Mouse (Mus musculus) kidney, adult 2 months (tissue): Measurements from ENCODE around the gene Dicer1. TPM values are rescaled to one million over a fixed set of nuclear protein-coding genes. Genes with fewer than 3 reads are reported as not detected.

Experiments used
- DNase-seq: peaks from one replicate; pipeline ENCODE4 v3.0.0; 2021
- H3K27ac ChIP-seq: fragments of 200-500 bp; 2 replicates; pipeline ENCODE4 v1.5.1; 2012; ENCODE audit warnings: low read depth, low read length, control low read depth, inconsistent platforms; ENCODE audit not compliant: insufficient read depth
- H3K27me3 ChIP-seq: fragments of 200-500 bp; replicated peaks from 2 replicates; pipeline ENCODE4 v1.6.1; 2012; ENCODE audit warnings: mild to moderate bottlenecking, moderate library complexity, low read length, inconsistent platforms; ENCODE audit not compliant: control insufficient read depth, insufficient read depth
- H3K36me3 ChIP-seq: fragments of 200-500 bp; 2 replicates; pipeline ENCODE4 v1.6.1; 2012; ENCODE audit warnings: mild to moderate bottlenecking, moderate library complexity, low read length, inconsistent platforms; ENCODE audit not compliant: control insufficient read depth, insufficient read depth
- H3K4me1 ChIP-seq: fragments of 200-500 bp; 2 replicates; pipeline ENCODE4 v1.6.1; 2011; ENCODE audit warnings: low read length; ENCODE audit not compliant: control insufficient read depth, insufficient read depth
- H3K4me3 ChIP-seq: fragments of 200-500 bp; 2 replicates; pipeline ENCODE4 v1.5.1; 2011; ENCODE audit warnings: mild to moderate bottlenecking, low read depth, low read length, control low read depth; ENCODE audit not compliant: insufficient read depth
- CTCF ChIP-seq: fragments of 200-500 bp; conservative IDR thresholded peaks from 2 replicates; pipeline ENCODE4 v1.5.1; 2011; ENCODE audit warnings: low read depth, mild to moderate bottlenecking, control low read depth, low read length, moderate library complexity, mixed read lengths; ENCODE audit not compliant: insufficient read depth, insufficient read length
- POLR2A ChIP-seq: fragments of 200-500 bp; IDR thresholded peaks from one replicate; pipeline ENCODE4 v1.6.1; 2011; ENCODE audit warnings: low read depth, low read length, control low read depth
- WGBS: fragments of 180-500 bp; shearing (Covaris S2); methylation state at CpG from one replicate; pipeline ENCODE4 v1.1.7; 2018; 5-methylcytosine and 5-hydroxymethylcytosine counted together
- polyA plus RNA-seq: library from polyadenylated mRNA; depleted of rRNA; stranded (reverse); fragments of >200 nt; gene quantifications from 2 replicates; pipeline ENCODE4 v1.2.3, GENCODE M21; 2012; rRNA removed

Gene Dicer1
- 8.3 and 9.0 TPM in 2 replicates for polyA plus RNA-seq

DNA sequence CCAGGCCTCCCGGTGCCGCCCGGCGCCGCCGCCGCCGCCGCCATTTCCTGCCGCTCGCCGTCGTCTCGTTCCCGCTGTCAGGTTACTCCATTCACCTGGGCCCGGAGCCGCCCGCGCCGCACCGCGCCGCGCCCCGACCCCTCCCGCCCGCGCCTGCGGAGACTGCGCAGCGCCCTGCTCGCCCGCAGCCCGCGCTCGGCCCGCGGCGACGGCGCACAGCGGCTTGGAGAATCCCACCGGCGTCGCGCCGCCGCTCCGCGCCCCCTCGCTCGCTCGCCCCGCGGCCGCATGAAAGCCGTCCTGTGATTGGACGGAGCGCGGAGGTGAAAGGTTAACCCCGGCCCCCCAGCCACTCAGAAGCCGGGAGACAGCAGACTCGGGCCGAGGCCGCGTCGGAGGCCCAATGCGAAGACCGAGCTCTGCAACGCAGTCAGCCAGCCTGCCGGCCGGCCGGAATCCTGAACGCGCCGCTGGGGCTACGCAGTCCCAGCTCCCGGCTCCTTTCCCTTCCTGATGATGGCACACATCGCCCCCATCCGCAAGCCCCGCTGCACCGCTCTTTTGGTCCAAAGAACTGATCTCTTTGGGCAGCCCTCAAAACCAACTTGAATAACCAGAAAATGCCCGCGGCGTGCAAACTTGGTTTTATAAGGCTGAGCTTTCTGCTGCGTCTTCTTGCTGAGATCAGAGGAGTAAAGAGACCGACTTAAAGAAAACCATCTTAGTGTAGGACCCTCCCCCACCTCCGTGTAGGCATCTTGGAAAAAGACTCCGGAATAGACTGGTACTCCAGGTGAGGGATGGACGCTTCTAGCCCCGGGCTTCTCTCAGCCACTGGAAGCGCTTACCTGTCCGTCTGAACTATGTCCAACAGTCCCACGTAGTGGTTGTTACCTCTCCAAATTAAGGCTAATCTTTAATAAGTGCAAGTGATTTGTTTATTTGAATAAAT lies at the start of gene Dicer1:
Dicer1 (minus strand) TSS at position 139 of the 952 bp plus-strand sequence.
- H3K36me3 ChIP-seq: no peaks in the 10 kb centered on the region
- H3K4me1 ChIP-seq: peaks cover 17% of the 10 kb centered on the region; the same call in 1 of the 2 replicates
- H3K27me3 ChIP-seq: no peaks in the 10 kb centered on the region
- H3K4me3 ChIP-seq: peak within 1 kb of the TSS; percentile 78
- peak; percentile 98 for DNase-seq
- peak within 1 kb of the TSS; percentile 76 for H3K27ac ChIP-seq
- WGBS: 1% methylated on average over 71 of the region's 94 CpGs
- 0 out of 2 replicates have a peak, but pooled peaks have one; percentile 1 for TF ChIP-seq CTCF
- peak; percentile 58 for TF ChIP-seq POLR2A

DNA sequence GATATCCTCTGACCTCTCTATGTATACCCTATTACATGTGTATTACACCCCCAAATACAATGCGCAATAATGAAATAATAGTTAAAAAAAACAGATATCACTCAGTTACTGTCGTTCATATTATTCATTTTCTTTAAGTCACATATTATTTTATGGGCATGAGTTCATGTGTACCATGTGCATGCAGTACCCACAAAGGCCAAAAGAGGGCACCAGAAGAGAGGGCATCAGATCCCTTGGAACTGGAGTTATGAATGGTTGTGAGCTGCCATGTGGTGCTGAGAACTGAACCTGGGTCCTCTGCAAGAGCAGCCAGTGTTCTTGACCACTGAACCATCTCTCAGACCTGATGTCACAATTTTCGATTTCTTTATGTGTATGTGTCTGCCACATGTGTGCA lies 47.6 kb upstream of the Dicer1 start:
- 96% methylated on average over 3 of the region's 3 CpGs for WGBS
- TF ChIP-seq POLR2A (no peak), CTCF (peak; percentile 32; the same call in 1 of the 2 replicates)

DNA sequence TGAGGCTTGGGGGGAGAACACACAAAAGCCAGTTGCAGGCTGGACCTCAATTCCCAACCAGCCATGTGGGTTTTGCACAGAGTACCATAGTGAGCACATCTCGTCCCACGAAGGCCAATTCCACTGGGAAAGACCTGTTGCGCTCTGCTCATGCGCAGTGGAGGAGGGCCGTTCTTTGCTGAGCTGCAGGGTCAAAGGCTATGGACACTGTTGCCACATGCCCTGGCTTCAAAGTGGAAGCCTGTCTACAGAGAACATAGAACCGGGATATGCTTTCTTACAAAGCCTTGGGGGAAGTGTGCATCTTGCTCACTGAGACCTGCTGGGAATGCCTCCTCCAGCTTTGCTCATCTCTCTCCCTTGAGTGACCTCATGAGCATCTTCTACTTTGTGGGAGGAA lies 46.2 kb upstream of the Dicer1 start:
- no peak for DNase-seq
- TF ChIP-seq CTCF (no peak), POLR2A (no peak)
- Histone ChIP-seq H3K4me3 (no peak overlapping the region), H3K4me1 (no peaks in the 10 kb centered on the region), H3K27ac (no peak overlapping the region), H3K27me3 (no peaks in the 10 kb centered on the region), H3K36me3 (no peaks in the 10 kb centered on the region; the same call in 1 of the 2 replicates)
- WGBS: 88% methylated on average over 6 of the region's 6 CpGs

More for the DNA sequence above, 47.6 kb upstream of the Dicer1 start:
- no peaks in the 10 kb centered on the region for H3K27me3 ChIP-seq
- H3K4me3 ChIP-seq: no peak overlapping the region
- no peaks in the 10 kb centered on the region for H3K4me1 ChIP-seq
- no peaks in the 10 kb centered on the region; the same call in 1 of the 2 replicates for H3K36me3 ChIP-seq
- H3K27ac ChIP-seq: no peak overlapping the region
- no peak for DNase-seq

DNA sequence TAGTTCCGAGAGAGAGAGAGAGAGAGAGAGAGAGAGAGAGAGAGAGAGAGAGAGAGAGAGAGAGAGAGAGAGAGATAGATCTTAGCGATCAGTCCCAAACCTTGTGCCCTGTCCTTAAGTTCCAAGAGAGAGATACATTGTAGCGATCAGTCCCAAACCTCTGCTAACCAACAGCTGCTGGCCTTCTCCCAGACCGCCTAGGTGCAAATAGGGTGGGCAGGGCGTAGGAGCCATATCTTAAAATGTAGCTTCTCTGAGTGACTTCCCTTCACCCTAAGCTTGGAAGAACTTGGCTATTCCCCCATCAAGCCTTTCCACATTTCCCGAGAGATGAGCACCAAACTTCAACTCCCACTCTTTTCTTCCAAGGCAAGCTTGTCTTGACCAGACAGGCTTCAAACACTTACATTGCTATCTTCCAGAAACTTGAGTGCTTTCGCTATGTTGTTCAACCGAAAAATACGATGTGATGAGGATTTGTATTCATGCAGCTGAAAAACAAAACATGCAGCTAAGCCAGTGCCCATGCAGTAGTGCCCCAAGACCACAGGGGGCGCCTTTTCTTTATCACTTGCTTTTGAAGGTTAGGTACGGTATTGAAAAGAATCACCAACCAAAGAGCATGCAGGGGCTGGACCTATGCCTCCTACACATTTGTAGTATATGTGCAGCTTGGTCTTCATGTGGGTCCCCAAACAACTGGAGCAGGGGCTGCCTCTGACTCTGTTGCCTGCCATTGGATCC lies 45.1 kb upstream of the Dicer1 start:
- H3K27me3 ChIP-seq: no peaks in the 10 kb centered on the region
- H3K27ac ChIP-seq: no peak overlapping the region
- H3K4me3 ChIP-seq: no peak overlapping the region
- WGBS: 90% methylated on average over 11 of the region's 11 CpGs
- TF ChIP-seq CTCF (peak; percentile 44), POLR2A (no peak)
- DNase-seq: no peak
- H3K36me3 ChIP-seq: no peaks in the 10 kb centered on the region; the same call in 1 of the 2 replicates
- H3K4me1 ChIP-seq: no peaks in the 10 kb centered on the region

DNA sequence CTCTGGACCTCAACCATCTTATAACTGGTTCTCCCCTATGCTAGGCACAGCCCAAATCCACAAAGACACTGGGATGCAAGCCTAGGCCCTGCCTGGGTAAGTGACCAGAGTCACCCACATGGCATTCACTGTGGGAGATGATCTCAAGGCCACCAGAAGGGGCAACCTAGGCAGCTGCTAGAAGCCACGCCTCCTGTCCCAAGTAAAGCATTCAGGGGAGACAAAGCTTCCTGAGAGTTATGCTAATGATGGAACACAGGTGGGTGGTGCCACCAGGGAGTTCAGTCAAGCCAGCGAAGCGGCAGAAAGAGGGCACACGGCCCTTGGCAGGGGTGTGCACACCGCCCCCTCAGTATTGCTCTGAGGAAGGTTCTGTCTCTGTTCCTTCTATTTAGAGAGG lies 43.2 kb upstream of the Dicer1 start:
- Histone ChIP-seq H3K4me1 (no peaks in the 10 kb centered on the region), H3K4me3 (no peak overlapping the region), H3K27ac (no peak overlapping the region), H3K27me3 (no peaks in the 10 kb centered on the region), H3K36me3 (no peaks in the 10 kb centered on the region; the same call in 1 of the 2 replicates)
- WGBS: 46% methylated on average over 5 of the region's 5 CpGs
- DNase-seq: no peak
- TF ChIP-seq CTCF: no peak
- no peak for TF ChIP-seq POLR2A

DNA sequence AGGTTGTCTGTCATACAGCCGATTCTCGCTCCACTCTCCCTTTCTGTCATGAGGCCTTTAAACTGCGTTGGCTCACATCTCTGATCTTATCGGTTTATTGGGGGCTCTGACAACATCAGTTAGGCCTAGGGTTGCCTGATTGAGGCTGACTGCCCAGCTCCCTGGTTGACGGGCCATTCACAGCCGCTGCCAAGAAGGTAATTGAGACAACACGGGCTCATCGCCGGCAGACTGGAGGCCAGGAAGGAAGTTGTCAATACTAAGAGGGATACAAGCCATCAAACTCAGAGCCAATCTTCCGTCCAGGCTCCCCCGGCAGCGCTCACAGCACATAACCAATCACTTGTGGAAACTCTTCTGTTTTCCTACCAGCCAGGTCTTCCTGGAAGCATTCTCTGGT lies 41.7 kb upstream of the Dicer1 start:
- Histone ChIP-seq H3K27me3 (no peaks in the 10 kb centered on the region), H3K36me3 (no peaks in the 10 kb centered on the region), H3K4me3 (no peak overlapping the region), H3K27ac (no peak overlapping the region), H3K4me1 (no peaks in the 10 kb centered on the region)
- no peak for DNase-seq
- WGBS: 49% methylated on average over 12 of the region's 12 CpGs
- TF ChIP-seq POLR2A (no peak), CTCF (no peak)
